Comparison of ENCODE assay signal across 17 mouse cellular contexts in genomic region chr3:104678826-104679225, GRCm38 (mm10).
"Had no signal": no experiment of that assay in that cellular context is flagged by ENCODE, and none has a peak within 500 bp of the region (broad histone marks: within the 10 kb centered on the region; RNA-seq: fewer than 3 reads in every experiment).

No protein-coding gene starts in this region.

- ATAC-seq: liver, embryonic 12.5 days; midbrain, embryonic 13.5 days had no signal

- H3K9me3 ChIP-seq: kidney, embryonic 15.5 days; limb, embryonic 10.5 days; limb, embryonic 13.5 days; liver, embryonic 12.5 days; liver, embryonic 15.5 days; lung, embryonic 15.5 days; midbrain, embryonic 10.5 days; midbrain, embryonic 13.5 days had no signal

- H3K27me3 ChIP-seq: kidney, embryonic 15.5 days; limb, embryonic 13.5 days; liver, embryonic 12.5 days; liver, embryonic 15.5 days; lung, embryonic 15.5 days; midbrain, embryonic 13.5 days had no signal

- DNase-seq: kidney, postnatal 10 days; kidney, postnatal 36 days; liver; lung, adult 18-20 months; lung, postnatal 10 days; lung, postnatal 36 days; thymus, adult 18-20 months; thymus, postnatal 36 days had no signal

- H3K27ac ChIP-seq: kidney, embryonic 15.5 days; limb, embryonic 10.5 days; limb, embryonic 13.5 days; liver, embryonic 12.5 days; liver, embryonic 15.5 days; lung, embryonic 15.5 days; midbrain, embryonic 10.5 days; midbrain, embryonic 13.5 days had no signal

- H3K9ac ChIP-seq: kidney, embryonic 15.5 days; limb, embryonic 13.5 days; liver, embryonic 12.5 days; liver, embryonic 15.5 days; lung, embryonic 15.5 days; midbrain, embryonic 13.5 days had no signal

- H3K36me3 ChIP-seq: kidney, embryonic 15.5 days; limb, embryonic 10.5 days; limb, embryonic 13.5 days; liver, embryonic 12.5 days; liver, embryonic 15.5 days; lung, embryonic 15.5 days; midbrain, embryonic 10.5 days; midbrain, embryonic 13.5 days had no signal

- H3K4me3 ChIP-seq: kidney, embryonic 15.5 days; limb, embryonic 10.5 days; limb, embryonic 13.5 days; liver, embryonic 12.5 days; liver, embryonic 15.5 days; lung, embryonic 15.5 days; megakaryocyte, embryonic 14.5 days; midbrain, embryonic 10.5 days; midbrain, embryonic 13.5 days had no signal

- H3K4me2 ChIP-seq: kidney, embryonic 15.5 days; limb, embryonic 13.5 days; liver, embryonic 12.5 days; liver, embryonic 15.5 days; lung, embryonic 15.5 days; midbrain, embryonic 13.5 days had no signal
